Mouse (Mus musculus): ENCODE measurements at regions not wholly inside any gene's neighbourhood (a gene's known extent, or its start where the extent isn't known, plus 50 kb on each side); places are given as distances from the start of the nearest gene placed in this dataset.

- no peak for DNase-seq (ENCODE audit: low read depth)
These were observed 50.3 kb downstream of the Gm10192 start for GRCm38 (mm10) chr4:97132650-97133049.

GRCm38 (mm10) chr4:97127780-97128179 is 55.2 kb downstream of the Gm10192 start:
- no peak for DNase-seq (ENCODE audit: low read depth)

- no peak for DNase-seq (ENCODE audit: low read depth)
These were observed 59.1 kb downstream of the Gm10192 start for GRCm38 (mm10) chr4:97123861-97124260.

- no peak for DNase-seq (ENCODE audit: low read depth)
These were observed 61.0 kb downstream of the Gm10192 start for GRCm38 (mm10) chr4:97121952-97122351.

- DNase-seq (ENCODE audit: low read depth) = no peak
These were observed 63.5 kb downstream of the Gm10192 start for GRCm38 (mm10) chr4:97119459-97119858.

GRCm38 (mm10) chr4:97117016-97117415 is 66.0 kb downstream of the Gm10192 start:
- DNase-seq (ENCODE audit: low read depth) = no peak

- no peak for DNase-seq (ENCODE audit: low read depth)
These were observed 80.3 kb downstream of the Gm10192 start for GRCm38 (mm10) chr4:97102752-97103052.

GRCm38 (mm10) chr4:97101911-97102751 is 80.8 kb downstream of the Gm10192 start:
- no peak for DNase-seq (ENCODE audit: low read depth)

- DNase-seq (ENCODE audit: low read depth) = no peak
These were observed 83.2 kb downstream of the Gm10192 start for GRCm38 (mm10) chr4:97099721-97100120.

GRCm38 (mm10) chr4:97093576-97093975 is 89.4 kb downstream of the Gm10192 start:
- peak; percentile 23 for DNase-seq (ENCODE audit: low read depth)

GRCm38 (mm10) chr4:97050735-97051134 is 132.2 kb downstream of the Gm10192 start:
- no peak for DNase-seq (ENCODE audit: low read depth)

GRCm38 (mm10) chr4:97049045-97049674 is 133.8 kb downstream of the Gm10192 start:
- no peak for DNase-seq (ENCODE audit: low read depth)

- no peak for DNase-seq (ENCODE audit: low read depth)
These were observed 145.1 kb downstream of the Gm10192 start for GRCm38 (mm10) chr4:97037693-97038348.

- no peak for DNase-seq (ENCODE audit: low read depth)
These were observed 154.0 kb downstream of the Gm10192 start for GRCm38 (mm10) chr4:97028938-97029337.

GRCm38 (mm10) chr4:97025446-97026040 is 157.4 kb downstream of the Gm10192 start:
- no peak for DNase-seq (ENCODE audit: low read depth)

- DNase-seq (ENCODE audit: low read depth) = no peak
These were observed 181.6 kb downstream of the Gm10192 start for GRCm38 (mm10) chr4:97001321-97001720.

- DNase-seq (ENCODE audit: low read depth) = no peak
These were observed 195.3 kb upstream of the Gm12695 start for GRCm38 (mm10) chr4:96980311-96980710.

- DNase-seq (ENCODE audit: low read depth) = no peak
These were observed 194.9 kb upstream of the Gm12695 start for GRCm38 (mm10) chr4:96979876-96980275.

- DNase-seq (ENCODE audit: low read depth) = no peak
These were observed 189.9 kb upstream of the Gm12695 start for GRCm38 (mm10) chr4:96974935-96975334.

GRCm38 (mm10) chr4:96973804-96974203 is 188.8 kb upstream of the Gm12695 start:
- DNase-seq (ENCODE audit: low read depth) = no peak

GRCm38 (mm10) chr4:96969199-96969598 is 184.2 kb upstream of the Gm12695 start:
- DNase-seq (ENCODE audit: low read depth) = no peak

- no peak for DNase-seq (ENCODE audit: low read depth)
These were observed 183.7 kb upstream of the Gm12695 start for GRCm38 (mm10) chr4:96968545-96969164.

Data from fibroblast of lung, adult 2 months (primary cell).